Mouse (Mus musculus) stomach, embryonic 15.5 days (tissue): Measurements from ENCODE around the gene Btla. TPM values are rescaled to one million over a fixed set of nuclear protein-coding genes. Genes with fewer than 3 reads are reported as not detected.

Experiments used
- ATAC-seq: fragments of 200-750 bp; cut with Nextera tagmentation; 2 replicates; pipeline ENCODE4 v1.8.0; 2017; ENCODE audit warnings: low read depth, moderate number of reproducible peaks, moderate TSS enrichment; ENCODE audit not compliant: insufficient read depth, low FRiP score
- H3K27ac ChIP-seq: fragments of 300-500 bp; sonication (generic); 2 replicates; pipeline ENCODE4 v1.5.1; 2015; ENCODE audit warnings: mild to moderate bottlenecking, inconsistent platforms
- H3K27me3 ChIP-seq: fragments of 300-500 bp; sonication (generic); replicated peaks from 2 replicates; pipeline ENCODE4 v1.6.1; 2015; ENCODE audit warnings: inconsistent platforms
- H3K36me3 ChIP-seq: fragments of 300-500 bp; sonication (generic); 2 replicates; pipeline ENCODE4 v1.6.1; 2015; ENCODE audit warnings: inconsistent platforms
- H3K4me1 ChIP-seq: fragments of 300-500 bp; sonication (generic); 2 replicates; pipeline ENCODE4 v1.6.1; 2015; ENCODE audit warnings: inconsistent platforms
- H3K4me2 ChIP-seq: fragments of 300-500 bp; sonication (generic); 2 replicates; pipeline ENCODE4 v1.6.1; 2015; ENCODE audit warnings: mild to moderate bottlenecking, inconsistent platforms
- H3K4me3 ChIP-seq: fragments of 300-500 bp; sonication (generic); replicated peaks from 2 replicates; pipeline ENCODE4 v1.5.1; 2015; ENCODE audit warnings: inconsistent platforms
- H3K9ac ChIP-seq: fragments of 300-500 bp; sonication (generic); 2 replicates; pipeline ENCODE4 v1.6.1; 2015; ENCODE audit warnings: inconsistent platforms
- H3K9me3 ChIP-seq: fragments of 300-500 bp; sonication (generic); 2 replicates; pipeline ENCODE4 v1.6.1; 2016; ENCODE audit warnings: inconsistent platforms
- WGBS: fragments of 180-500 bp; shearing (Covaris S2); methylation state at CpG from one replicate; pipeline ENCODE4 v1.1.7; 2015; 5-methylcytosine and 5-hydroxymethylcytosine counted together
- polyA plus RNA-seq: library from polyadenylated mRNA; unstranded; fragments of >200 nt; fragmentation: Nextera tagmentation; extraction: Ambion mirVana; gene quantifications from 2 replicates; pipeline ENCODE4 v1.2.1, GENCODE M21; 2015

The Btla gene
- 0.19 and 0.33 TPM in 2 replicates for polyA plus RNA-seq

DNA sequence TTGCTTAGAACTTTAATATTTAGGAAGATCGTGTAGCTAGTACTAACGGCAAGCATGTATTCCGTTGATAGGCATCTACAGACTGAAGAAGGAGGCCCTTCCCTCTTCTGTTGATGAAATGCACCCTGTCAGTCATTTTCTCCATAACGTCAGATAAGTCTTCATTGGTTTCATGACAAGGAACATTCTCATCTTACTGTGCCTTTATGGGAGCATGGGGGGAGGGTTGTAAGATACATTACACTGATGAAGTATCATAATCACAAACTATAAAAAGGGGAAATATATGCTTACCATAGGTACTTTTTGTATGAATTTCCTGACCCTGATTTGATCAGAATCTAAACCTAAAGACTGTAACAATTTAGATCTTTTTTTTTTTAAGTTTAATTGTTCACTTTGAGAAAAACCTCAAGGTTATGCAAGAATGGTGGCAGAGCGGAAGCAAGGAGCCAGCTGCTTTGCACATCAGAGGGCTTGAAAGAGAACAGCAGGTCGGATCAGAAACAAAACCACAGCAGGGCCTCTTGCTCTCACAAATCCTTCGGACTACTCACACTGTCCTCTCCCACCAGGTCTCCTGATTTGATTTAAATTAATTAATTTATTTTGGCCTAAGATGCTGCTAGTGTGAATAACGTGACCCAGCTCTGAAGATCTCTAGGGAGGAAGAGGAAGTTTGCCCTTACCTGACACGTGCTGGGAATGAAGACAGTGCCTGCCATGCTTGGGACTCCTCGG lies at the start of gene Btla:
Btla (plus strand) TSS at position 668 of the 741 bp plus-strand sequence.
- Histone ChIP-seq H3K9ac (no peak within 1 kb of the TSS), H3K4me3 (no peak within 1 kb of the TSS), H3K27me3 (no peaks in the 10 kb centered on the region), H3K27ac (no peak within 1 kb of the TSS), H3K4me1 (no peaks in the 10 kb centered on the region), H3K9me3 (no peaks in the 10 kb centered on the region), H3K4me2 (no peak within 1 kb of the TSS), H3K36me3 (no peaks in the 10 kb centered on the region)
- WGBS, result 56% methylated on average over 10 of the region's 10 CpGs
- no peak for ATAC-seq

DNA sequence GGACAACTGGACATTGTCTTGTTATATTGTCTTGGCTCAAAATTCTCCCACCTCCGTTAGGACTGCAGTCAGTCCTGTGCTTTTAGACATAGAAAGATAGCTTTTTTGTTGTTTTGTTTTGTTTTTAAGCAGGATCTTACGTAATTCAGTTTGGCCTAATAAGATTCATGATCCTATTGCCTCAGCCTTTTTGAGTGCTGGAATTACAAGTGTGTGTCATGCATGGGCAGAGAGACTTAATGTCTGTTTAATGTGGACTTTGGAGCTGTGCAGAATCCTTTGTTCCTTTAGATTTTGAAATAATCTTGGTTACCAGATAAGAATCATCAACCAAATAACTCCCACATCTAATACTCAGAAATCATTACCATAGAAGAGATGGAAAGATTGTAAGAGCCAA lies 45.6 kb upstream of the Btla start:
- WGBS, result 82% methylated on average over 2 of the region's 2 CpGs
- Histone ChIP-seq H3K27ac (no peak overlapping the region), H3K27me3 (no peaks in the 10 kb centered on the region), H3K4me1 (no peaks in the 10 kb centered on the region), H3K36me3 (no peaks in the 10 kb centered on the region), H3K4me3 (no peak overlapping the region), H3K9ac (no peak overlapping the region), H3K4me2 (no peak overlapping the region), H3K9me3 (no peaks in the 10 kb centered on the region)
- no peak for ATAC-seq

DNA sequence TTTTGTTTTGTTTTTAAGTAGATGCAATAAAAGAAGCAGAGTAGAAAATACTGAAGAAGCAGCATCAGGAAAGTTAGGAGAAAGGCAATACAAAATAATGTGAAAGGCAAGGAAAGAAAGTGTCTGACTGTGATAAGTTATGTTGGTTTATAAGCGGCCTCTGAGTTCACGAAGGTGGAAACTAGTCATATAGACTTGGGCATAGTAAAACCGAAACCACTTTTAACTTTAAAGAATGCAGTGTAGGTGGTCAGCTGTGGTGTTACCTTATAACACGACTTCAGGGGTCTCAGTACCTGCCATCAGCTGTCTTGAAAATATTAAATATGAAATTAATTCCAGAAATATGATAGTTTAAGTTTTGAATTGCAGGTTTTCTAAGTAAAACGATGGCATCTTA lies 42.3 kb upstream of the Btla start:
- no peak overlapping the region for H3K4me3 ChIP-seq
- no peaks in the 10 kb centered on the region for H3K4me1 ChIP-seq
- no peak overlapping the region for H3K4me2 ChIP-seq
- H3K9me3 ChIP-seq, result no peaks in the 10 kb centered on the region
- H3K27ac ChIP-seq, result no peak overlapping the region
- no peak overlapping the region for H3K9ac ChIP-seq
- H3K36me3 ChIP-seq, result no peaks in the 10 kb centered on the region
- 90% methylated on average over 5 of the region's 5 CpGs for WGBS
- no peaks in the 10 kb centered on the region for H3K27me3 ChIP-seq
- ATAC-seq, result no peak

DNA sequence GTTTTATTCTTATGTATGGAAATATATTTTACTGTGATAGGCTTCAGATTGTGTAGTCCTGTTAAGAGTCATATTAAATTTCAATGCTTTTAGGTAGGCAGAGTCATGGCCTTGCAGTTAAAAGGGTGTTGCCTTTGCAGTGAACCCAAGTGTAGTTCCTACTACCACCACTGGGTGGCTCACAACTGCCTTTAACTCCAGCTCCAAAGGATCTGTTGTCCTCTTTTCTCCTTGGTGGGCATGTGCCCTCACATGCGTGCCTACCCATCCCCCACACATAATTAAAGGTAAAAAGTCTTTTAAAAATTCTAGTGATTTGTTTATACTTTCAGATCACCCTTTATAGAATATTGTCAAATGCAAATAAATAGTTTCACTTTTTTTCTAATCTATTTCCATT lies 31.5 kb upstream of the Btla start:
- WGBS, result 0% methylated on average over 1 of the region's 1 CpGs
- ATAC-seq, result peak; percentile 22; the same call in 1 of the 2 replicates

DNA sequence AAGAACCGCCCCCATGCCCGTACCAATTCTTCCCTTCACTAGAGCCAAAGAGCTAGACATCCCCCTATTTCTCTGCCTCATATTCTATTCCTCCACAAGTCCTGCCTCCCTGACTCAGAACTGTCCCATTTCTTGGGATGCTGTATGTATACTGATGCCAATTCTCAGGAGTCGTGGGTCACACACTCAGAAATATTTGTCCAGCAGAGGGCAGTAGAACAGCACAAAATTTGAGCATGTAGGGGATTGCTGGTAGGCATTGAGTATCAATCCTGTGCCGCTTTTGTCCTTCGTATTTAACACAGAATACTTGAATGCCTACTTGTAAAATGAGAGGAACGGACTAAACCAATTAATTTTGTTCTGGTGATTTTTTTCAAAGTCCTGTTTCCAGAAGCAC lies 27.3 kb upstream of the Btla start:
- no peaks in the 10 kb centered on the region for H3K4me1 ChIP-seq
- no peak for ATAC-seq
- no peaks in the 10 kb centered on the region for H3K36me3 ChIP-seq
- no peaks in the 10 kb centered on the region for H3K27me3 ChIP-seq
- no peak overlapping the region for H3K4me3 ChIP-seq
- 31% methylated on average over 6 of the region's 6 CpGs for WGBS
- H3K9me3 ChIP-seq, result no peaks in the 10 kb centered on the region
- no peak overlapping the region for H3K27ac ChIP-seq
- no peak overlapping the region for H3K9ac ChIP-seq
- H3K4me2 ChIP-seq, result no peak overlapping the region

More for the DNA sequence above, 31.5 kb upstream of the Btla start:
- no peaks in the 10 kb centered on the region for H3K36me3 ChIP-seq
- no peak overlapping the region for H3K27ac ChIP-seq
- no peak overlapping the region for H3K9ac ChIP-seq
- no peaks in the 10 kb centered on the region for H3K4me1 ChIP-seq
- no peaks in the 10 kb centered on the region for H3K9me3 ChIP-seq
- no peak overlapping the region for H3K4me3 ChIP-seq
- no peaks in the 10 kb centered on the region for H3K27me3 ChIP-seq
- H3K4me2 ChIP-seq, result no peak overlapping the region

DNA sequence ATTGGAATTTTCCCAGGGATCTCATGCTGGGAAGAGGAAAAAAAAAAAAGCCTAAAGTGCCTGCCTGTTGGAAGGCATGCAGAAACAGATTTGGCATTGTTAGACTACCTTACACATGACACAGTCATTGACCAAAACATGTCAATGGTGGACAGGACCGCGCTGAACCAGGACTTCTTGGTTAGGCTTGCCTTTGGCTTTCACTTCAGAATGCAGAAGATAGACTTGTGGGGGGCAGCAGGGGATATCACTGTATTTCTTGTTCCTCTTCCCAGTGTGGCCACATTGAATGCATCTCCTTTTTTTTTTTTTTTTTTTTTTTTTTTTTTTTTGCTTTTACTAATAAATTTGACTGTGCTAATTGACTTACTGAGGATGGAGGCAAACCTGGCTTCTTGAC lies 22.7 kb upstream of the Btla start:
- no peaks in the 10 kb centered on the region for H3K4me1 ChIP-seq
- no peak overlapping the region for H3K9ac ChIP-seq
- H3K27ac ChIP-seq, result no peak overlapping the region
- H3K9me3 ChIP-seq, result no peaks in the 10 kb centered on the region
- H3K4me2 ChIP-seq, result no peak overlapping the region
- H3K4me3 ChIP-seq, result no peak overlapping the region
- WGBS, result 93% methylated on average over 2 of the region's 2 CpGs
- ATAC-seq, result no peak
- no peaks in the 10 kb centered on the region for H3K36me3 ChIP-seq
- H3K27me3 ChIP-seq, result no peaks in the 10 kb centered on the region

DNA sequence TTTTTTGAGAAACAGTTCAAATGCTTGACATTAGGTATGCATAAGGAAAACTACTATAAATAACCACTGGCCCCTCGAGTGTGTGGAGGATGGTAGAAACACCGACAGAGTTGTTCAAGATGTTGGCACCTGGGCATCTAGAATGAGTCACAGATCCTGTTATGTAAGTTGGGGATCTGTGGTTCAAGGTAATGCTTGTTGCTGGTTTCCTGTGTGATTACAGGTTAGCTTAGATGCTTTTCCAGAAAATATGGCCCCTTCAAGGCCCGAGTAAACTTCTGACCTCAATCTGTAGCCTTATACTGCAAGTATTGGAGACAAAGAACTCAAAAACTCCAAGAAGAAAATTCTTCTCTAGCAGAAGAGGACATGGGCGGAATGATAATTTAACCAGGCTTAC lies 19.7 kb upstream of the Btla start:
- no peaks in the 10 kb centered on the region for H3K9me3 ChIP-seq
- no peak for ATAC-seq
- no peak overlapping the region for H3K27ac ChIP-seq
- WGBS, result 77% methylated on average over 4 of the region's 4 CpGs
- H3K9ac ChIP-seq, result no peak overlapping the region
- no peak overlapping the region for H3K4me3 ChIP-seq
- H3K4me1 ChIP-seq, result no peaks in the 10 kb centered on the region
- no peak overlapping the region for H3K4me2 ChIP-seq
- no peaks in the 10 kb centered on the region for H3K36me3 ChIP-seq
- H3K27me3 ChIP-seq, result no peaks in the 10 kb centered on the region

DNA sequence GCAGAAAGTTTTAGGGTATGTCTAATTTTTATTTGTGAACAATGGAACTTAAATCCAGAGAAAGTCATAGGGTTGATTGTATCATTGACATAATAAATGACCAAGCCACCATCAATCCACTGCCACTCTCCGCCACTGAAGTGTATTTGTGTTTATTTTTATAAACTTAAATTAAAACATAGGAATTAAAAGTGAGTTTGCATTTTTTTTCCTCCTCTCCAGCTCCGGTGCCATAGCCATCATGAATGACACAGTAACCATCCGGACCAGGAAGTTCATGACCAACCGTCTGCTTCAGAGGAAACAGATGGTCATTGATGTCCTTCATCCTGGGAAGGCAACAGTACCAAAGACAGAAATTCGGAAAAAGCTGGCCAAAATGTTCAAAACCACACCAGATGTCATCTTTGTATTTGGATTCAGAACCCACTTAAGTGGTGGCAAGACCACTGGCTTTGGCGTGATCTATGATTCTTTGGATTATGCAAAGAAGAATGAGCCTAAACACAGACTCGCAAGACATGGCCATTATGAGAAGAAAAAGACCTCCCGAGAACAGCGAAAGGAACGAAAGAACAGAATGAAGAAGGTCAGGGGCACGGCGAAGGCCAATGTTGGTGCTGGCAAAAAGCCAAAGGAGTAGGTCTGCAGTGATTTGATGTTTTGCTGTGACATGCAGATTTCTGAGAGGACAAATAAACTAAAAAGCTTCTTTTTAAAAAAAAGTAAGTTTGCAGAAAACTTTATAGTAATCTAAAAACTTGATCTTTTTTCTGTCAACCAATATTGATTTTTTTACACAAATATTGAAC lies 19.1 kb upstream of the Btla start:
- Histone ChIP-seq H3K9me3 (no peaks in the 10 kb centered on the region), H3K27me3 (no peaks in the 10 kb centered on the region), H3K9ac (no peak overlapping the region), H3K4me1 (no peaks in the 10 kb centered on the region), H3K4me2 (no peak overlapping the region), H3K27ac (no peak overlapping the region), H3K4me3 (no peak overlapping the region), H3K36me3 (no peaks in the 10 kb centered on the region)
- no peak for ATAC-seq
- WGBS, result 68% methylated on average over 12 of the region's 12 CpGs

DNA sequence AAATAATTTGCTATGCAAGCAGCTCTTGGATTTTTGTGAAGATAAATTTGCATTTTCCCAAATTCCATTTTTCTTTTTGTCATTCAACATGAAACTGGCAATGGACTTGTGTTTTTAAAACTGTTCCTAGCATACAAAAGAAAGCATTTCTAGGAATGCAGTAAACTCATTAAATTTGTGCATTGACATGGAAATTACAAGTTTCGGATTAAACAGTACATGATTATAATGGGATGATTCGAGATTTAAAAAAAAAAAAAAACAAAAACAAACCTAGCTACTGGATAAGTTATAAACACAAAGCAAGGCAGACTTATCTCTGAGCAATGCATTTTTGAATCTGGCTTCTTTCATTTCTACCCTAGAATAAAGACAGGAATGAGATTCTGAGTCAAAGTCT lies 2.1 kb upstream of the Btla start:
- H3K27ac ChIP-seq, result no peak overlapping the region
- no peak overlapping the region for H3K9ac ChIP-seq
- no peak for ATAC-seq
- H3K36me3 ChIP-seq, result no peaks in the 10 kb centered on the region
- no peaks in the 10 kb centered on the region for H3K27me3 ChIP-seq
- no peak overlapping the region for H3K4me3 ChIP-seq
- 73% methylated on average over 2 of the region's 2 CpGs for WGBS
- H3K4me2 ChIP-seq, result no peak overlapping the region
- no peaks in the 10 kb centered on the region for H3K4me1 ChIP-seq
- no peaks in the 10 kb centered on the region for H3K9me3 ChIP-seq

DNA sequence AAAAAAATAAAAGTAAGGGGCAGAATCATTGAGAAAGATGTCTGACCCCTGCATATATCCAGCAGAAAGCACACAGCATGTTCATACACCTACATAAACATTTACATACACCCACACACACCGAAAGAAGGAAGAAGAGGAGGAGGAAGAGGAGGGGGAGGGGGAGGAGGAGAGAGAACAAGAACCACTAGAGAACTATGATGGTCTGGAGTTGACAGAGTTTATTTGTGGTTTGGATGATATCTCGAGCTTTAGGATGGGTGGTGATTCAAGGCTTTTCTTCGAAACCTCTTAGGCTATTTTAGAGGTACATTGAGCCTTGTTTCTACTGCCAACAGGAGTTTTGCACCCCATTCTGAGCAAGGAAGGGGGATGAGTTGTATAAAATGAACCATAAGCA lies 1.3 kb upstream of the Btla start:
- Histone ChIP-seq H3K4me3 (no peak overlapping the region), H3K9ac (no peak overlapping the region), H3K9me3 (no peaks in the 10 kb centered on the region), H3K4me2 (no peak overlapping the region), H3K27me3 (no peaks in the 10 kb centered on the region), H3K4me1 (no peaks in the 10 kb centered on the region), H3K27ac (no peak overlapping the region), H3K36me3 (no peaks in the 10 kb centered on the region)
- ATAC-seq, result no peak
- 78% methylated on average over 3 of the region's 3 CpGs for WGBS

DNA sequence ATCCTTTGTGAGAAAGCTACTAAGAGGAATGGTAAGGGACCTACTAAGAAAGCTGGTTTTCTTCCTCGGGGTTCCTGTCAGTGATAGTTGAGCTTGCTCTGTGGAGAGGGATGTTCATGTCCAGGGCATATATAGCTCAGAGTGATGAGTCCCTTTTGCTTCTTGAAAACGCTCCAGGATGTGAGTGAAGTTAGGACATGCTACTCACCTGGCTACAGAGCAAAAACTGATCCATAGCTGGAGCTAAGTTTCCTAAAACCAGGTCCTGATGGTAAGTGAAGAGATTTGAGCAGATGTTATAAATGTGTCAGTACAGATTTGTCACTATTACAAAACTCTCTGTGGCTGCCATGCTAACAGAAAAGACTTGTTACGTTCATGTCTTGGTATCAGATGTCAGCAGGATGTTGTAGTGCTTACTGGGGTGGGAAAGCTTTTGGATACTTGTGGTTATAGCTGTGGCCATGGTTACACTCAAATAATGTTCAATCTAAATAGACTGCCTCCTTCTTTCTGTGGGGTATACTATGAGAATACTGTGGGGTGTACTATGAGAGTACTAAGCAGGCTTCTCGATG lies 405 bp downstream of the Btla start:
- no peaks in the 10 kb centered on the region for H3K9me3 ChIP-seq
- H3K4me1 ChIP-seq, result no peaks in the 10 kb centered on the region
- WGBS, result 59% methylated on average over 4 of the region's 4 CpGs
- no peak overlapping the region for H3K27ac ChIP-seq
- no peaks in the 10 kb centered on the region for H3K36me3 ChIP-seq
- H3K4me2 ChIP-seq, result no peak overlapping the region
- ATAC-seq, result no peak
- H3K4me3 ChIP-seq, result no peak overlapping the region
- H3K9ac ChIP-seq, result no peak overlapping the region
- no peaks in the 10 kb centered on the region for H3K27me3 ChIP-seq

DNA sequence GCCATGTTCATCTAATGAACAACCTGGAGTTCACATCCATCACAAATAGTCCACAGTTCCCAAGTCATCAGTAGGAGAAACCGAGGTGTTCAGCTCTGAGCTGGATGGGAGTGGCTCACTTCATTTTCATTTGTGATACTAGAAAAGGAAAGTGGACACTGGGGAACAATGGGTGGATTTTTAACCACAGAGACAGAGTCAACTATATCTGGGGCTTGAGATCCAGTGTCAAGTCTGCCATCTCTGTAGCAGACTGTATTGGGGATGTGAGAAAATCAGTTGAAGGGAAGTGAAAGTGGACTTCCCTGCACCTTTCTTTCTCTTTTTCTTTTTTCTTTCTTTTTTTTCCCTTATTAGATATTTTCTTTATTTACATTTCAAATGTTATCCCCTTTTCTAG lies 2.9 kb downstream of the Btla start:
- Histone ChIP-seq H3K4me3 (no peak overlapping the region), H3K4me2 (no peak overlapping the region), H3K4me1 (no peaks in the 10 kb centered on the region), H3K9me3 (no peaks in the 10 kb centered on the region), H3K27me3 (no peaks in the 10 kb centered on the region), H3K36me3 (no peaks in the 10 kb centered on the region), H3K27ac (no peak overlapping the region), H3K9ac (no peak overlapping the region)
- no peak for ATAC-seq
- WGBS, result 74% methylated on average over 1 of the region's 1 CpGs
